Mouse (Mus musculus): ENCODE results near the gene Rhoq. TPM values are rescaled to one million over a fixed set of nuclear protein-coding genes. Genes with fewer than 3 reads are reported as not detected.

Rhoq gene
- polyA plus RNA-seq, 1 experiment from 2014 or later, result 13.0 TPM

GRCm38 (mm10) chr17:86926836-86927235 is 36.0 kb upstream of the Rhoq start:
- Histone ChIP-seq H3K9ac (ENCODE audit: low read depth, low read length) (no peak overlapping the region), H3K4me2 (ENCODE audit: low read length) (no peak overlapping the region), H3K9me3 (replicated peaks; ENCODE audit: low read length) (no peaks in the 10 kb centered on the region; the same call in 1 of the 2 replicates), H3K36me3 (ENCODE audit: insufficient read depth, low read length) (no peaks in the 10 kb centered on the region), H3K27ac (no peak overlapping the region), H3K4me3 (replicated peaks; ENCODE audit: low read depth, low read length) (no peak overlapping the region), H3K27me3 (ENCODE audit: insufficient read depth, low read length) (no peaks in the 10 kb centered on the region), H3K4me1 (replicated peaks; ENCODE audit: insufficient read depth, low read length) (no peaks in the 10 kb centered on the region)
- TF ChIP-seq CTCF (IDR thresholded peaks at IDR 0.05; ENCODE audit: low read depth), result no peak
- ATAC-seq (replicated peaks; ENCODE audit: low FRiP score, low read depth) (no peak), DNase-seq (ENCODE audit: low spot score) (no peak)
- 91% methylated on average over 3 of the region's 3 CpGs for WGBS

GRCm38 (mm10) chr17:86929355-86929754 is 33.5 kb upstream of the Rhoq start:
- H3K27ac ChIP-seq, result no peak overlapping the region
- ATAC-seq (replicated peaks; ENCODE audit: low FRiP score, low read depth), result no peak
- 77% methylated on average over 6 of the region's 6 CpGs for WGBS
- H3K4me3 ChIP-seq (replicated peaks; ENCODE audit: low read depth, low read length), result no peak overlapping the region
- H3K36me3 ChIP-seq (ENCODE audit: insufficient read depth, low read length), result no peaks in the 10 kb centered on the region
- H3K27me3 ChIP-seq (ENCODE audit: insufficient read depth, low read length), result no peaks in the 10 kb centered on the region
- no peaks in the 10 kb centered on the region; the same call in 1 of the 2 replicates for H3K9me3 ChIP-seq (replicated peaks; ENCODE audit: low read length)
- H3K9ac ChIP-seq (ENCODE audit: low read depth, low read length), result no peak overlapping the region
- TF ChIP-seq CTCF (IDR thresholded peaks at IDR 0.05; ENCODE audit: low read depth), result no peak
- DNase-seq (ENCODE audit: low spot score), result no peak
- H3K4me2 ChIP-seq (ENCODE audit: low read length), result no peak overlapping the region
- H3K4me1 ChIP-seq (replicated peaks; ENCODE audit: insufficient read depth, low read length), result no peaks in the 10 kb centered on the region

DNA sequence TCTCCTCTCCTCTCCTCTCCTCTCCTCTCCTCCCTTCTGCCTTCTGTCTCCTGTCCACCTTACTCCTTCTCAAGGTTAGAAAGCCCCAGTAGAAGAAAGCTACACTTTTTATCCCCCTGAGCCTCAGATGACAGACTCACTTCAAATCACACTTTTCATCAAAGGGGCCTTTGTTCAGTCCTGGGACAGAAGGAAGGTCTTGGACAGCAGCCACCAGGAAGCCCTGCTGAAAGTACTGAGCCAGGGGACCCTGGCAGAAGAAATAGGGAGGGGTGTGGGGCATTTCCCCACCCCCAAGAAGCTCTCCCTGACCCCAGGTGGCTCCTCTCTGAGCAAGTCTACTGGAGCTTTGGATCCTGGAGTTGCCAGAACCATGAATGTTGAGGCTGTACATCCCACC is 32.9 kb upstream of the Rhoq start:
- Histone ChIP-seq H3K4me1 (replicated peaks; ENCODE audit: insufficient read depth, low read length) (no peaks in the 10 kb centered on the region), H3K4me3 (replicated peaks; ENCODE audit: low read depth, low read length) (no peak overlapping the region), H3K4me2 (ENCODE audit: low read length) (no peak overlapping the region), H3K9ac (ENCODE audit: low read depth, low read length) (no peak overlapping the region), H3K36me3 (ENCODE audit: insufficient read depth, low read length) (no peaks in the 10 kb centered on the region), H3K9me3 (replicated peaks; ENCODE audit: low read length) (no peaks in the 10 kb centered on the region; the same call in 1 of the 2 replicates), H3K27me3 (ENCODE audit: insufficient read depth, low read length) (no peaks in the 10 kb centered on the region), H3K27ac (no peak overlapping the region)
- ATAC-seq (replicated peaks; ENCODE audit: low FRiP score, low read depth) (no peak), DNase-seq (ENCODE audit: low spot score) (no peak)
- no peak for TF ChIP-seq CTCF (IDR thresholded peaks at IDR 0.05; ENCODE audit: low read depth)

- Histone ChIP-seq H3K27ac (no peak overlapping the region), H3K4me3 (replicated peaks; ENCODE audit: low read depth, low read length) (no peak overlapping the region), H3K27me3 (ENCODE audit: insufficient read depth, low read length) (no peaks in the 10 kb centered on the region), H3K4me2 (ENCODE audit: low read length) (no peak overlapping the region), H3K36me3 (ENCODE audit: insufficient read depth, low read length) (no peaks in the 10 kb centered on the region), H3K4me1 (replicated peaks; ENCODE audit: insufficient read depth, low read length) (no peaks in the 10 kb centered on the region), H3K9me3 (replicated peaks; ENCODE audit: low read length) (no peaks in the 10 kb centered on the region), H3K9ac (ENCODE audit: low read depth, low read length) (no peak overlapping the region)
- WGBS, result 16% methylated on average over 5 of the region's 5 CpGs
- DNase-seq (ENCODE audit: low spot score), result peak; percentile 49
- ATAC-seq (replicated peaks; ENCODE audit: low FRiP score, low read depth), result no peak; the same call in 1 of the 2 replicates
- TF ChIP-seq CTCF (IDR thresholded peaks at IDR 0.05; ENCODE audit: low read depth), result no peak
Observed at GRCm38 (mm10) chr17:86932896-86933295, 30.0 kb upstream of the Rhoq start.

GRCm38 (mm10) chr17:86937064-86937463 is 25.8 kb upstream of the Rhoq start:
- Histone ChIP-seq H3K4me2 (ENCODE audit: low read length) (peak overlapping the region; percentile 60; the same call in 1 of the 2 replicates), H3K4me3 (replicated peaks; ENCODE audit: low read depth, low read length) (no peak overlapping the region), H3K27me3 (ENCODE audit: insufficient read depth, low read length) (no peaks in the 10 kb centered on the region), H3K4me1 (replicated peaks; ENCODE audit: insufficient read depth, low read length) (0 out of 2 replicates have a peak, but pooled peaks cover 3% of the 10 kb centered on the region), H3K9me3 (replicated peaks; ENCODE audit: low read length) (no peaks in the 10 kb centered on the region), H3K9ac (ENCODE audit: low read depth, low read length) (no peak overlapping the region), H3K36me3 (ENCODE audit: insufficient read depth, low read length) (no peaks in the 10 kb centered on the region), H3K27ac (no peak overlapping the region)
- ATAC-seq (replicated peaks; ENCODE audit: low FRiP score, low read depth), result no peak
- DNase-seq (ENCODE audit: low spot score), result no peak
- TF ChIP-seq CTCF (IDR thresholded peaks at IDR 0.05; ENCODE audit: low read depth), result no peak
- WGBS, result 75% methylated on average over 2 of the region's 2 CpGs

DNA sequence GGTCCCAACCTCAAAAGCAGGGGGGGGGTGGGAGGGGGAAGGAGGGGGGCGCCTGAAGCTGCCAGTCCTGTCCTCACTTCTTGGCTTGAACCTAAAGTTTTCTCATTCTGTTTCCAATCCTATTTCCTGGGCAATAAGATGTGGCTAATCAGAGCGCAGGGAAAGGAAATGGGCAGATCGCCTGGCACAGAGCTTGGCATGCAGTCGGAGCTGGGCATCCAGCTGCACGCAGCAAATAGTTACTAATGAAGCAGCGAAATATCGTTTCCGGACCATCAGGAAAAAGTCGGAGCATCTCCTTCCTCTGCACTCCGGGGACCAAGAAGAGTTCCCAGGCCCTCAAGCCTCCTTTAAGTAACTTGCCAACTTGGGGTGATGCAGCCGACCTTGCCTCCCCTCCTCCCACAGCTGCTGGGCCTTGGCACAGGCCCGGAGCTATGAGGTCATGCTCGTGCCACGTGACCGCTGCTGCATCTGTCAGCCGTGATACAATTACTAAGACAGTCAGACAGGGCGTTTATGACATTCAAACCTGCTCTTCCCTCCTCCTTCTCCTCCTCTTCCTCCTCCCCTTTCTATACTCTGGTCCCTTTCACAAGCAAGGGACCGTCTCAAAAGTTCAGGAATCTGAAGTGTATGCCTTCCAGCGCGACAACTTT is 25.3 kb upstream of the Rhoq start:
- Histone ChIP-seq H3K4me2 (ENCODE audit: low read length) (peak overlapping the region; percentile 60), H3K4me3 (replicated peaks; ENCODE audit: low read depth, low read length) (peak overlapping the region; percentile 35), H3K9ac (ENCODE audit: low read depth, low read length) (peak overlapping the region; percentile 35; the same call in 1 of the 2 replicates), H3K4me1 (replicated peaks; ENCODE audit: insufficient read depth, low read length) (0 out of 2 replicates have a peak, but pooled peaks cover 3% of the 10 kb centered on the region), H3K36me3 (ENCODE audit: insufficient read depth, low read length) (no peaks in the 10 kb centered on the region), H3K27ac (no peak overlapping the region), H3K27me3 (ENCODE audit: insufficient read depth, low read length) (no peaks in the 10 kb centered on the region), H3K9me3 (replicated peaks; ENCODE audit: low read length) (no peaks in the 10 kb centered on the region)
- peak; percentile 90 for DNase-seq (ENCODE audit: low spot score)
- WGBS, result 1% methylated on average over 20 of the region's 20 CpGs
- TF ChIP-seq CTCF (IDR thresholded peaks at IDR 0.05; ENCODE audit: low read depth), result no peak
- peak; percentile 82 for ATAC-seq (replicated peaks; ENCODE audit: low FRiP score, low read depth)
